Mouse (Mus musculus) hindbrain, embryonic 13.5 days (tissue): ENCODE data around the gene Olfr984. TPM values are rescaled to one million over a fixed set of nuclear protein-coding genes. Genes with fewer than 3 reads are reported as not detected.

Source experiments
- ATAC-seq: fragments of 200-750 bp; cut with Nextera tagmentation; 2 replicates; pipeline ENCODE4 v1.8.0; 2017; ENCODE audit warnings: moderate TSS enrichment; ENCODE audit not compliant: low FRiP score
- H3K27ac ChIP-seq: fragments of 300-500 bp; sonication (generic); 2 replicates; pipeline ENCODE4 v1.5.1; 2015; ENCODE audit warnings: inconsistent platforms, mild to moderate bottlenecking, moderate library complexity
- H3K27me3 ChIP-seq: fragments of 300-500 bp; sonication (generic); 2 replicates; pipeline ENCODE4 v1.6.1; 2015; ENCODE audit warnings: mild to moderate bottlenecking, inconsistent platforms
- H3K36me3 ChIP-seq: fragments of 300-500 bp; sonication (generic); 2 replicates; pipeline ENCODE4 v1.6.1; 2015; ENCODE audit warnings: mild to moderate bottlenecking, inconsistent platforms
- H3K4me1 ChIP-seq: fragments of 300-500 bp; sonication (generic); replicated peaks from 2 replicates; pipeline ENCODE4 v1.6.1; 2015; ENCODE audit warnings: inconsistent platforms
- H3K4me2 ChIP-seq: fragments of 300-500 bp; sonication (generic); 2 replicates; pipeline ENCODE4 v1.6.1; 2015; ENCODE audit warnings: inconsistent platforms, mild to moderate bottlenecking, moderate library complexity
- H3K4me3 ChIP-seq: fragments of 300-500 bp; sonication (generic); 2 replicates; pipeline ENCODE4 v1.5.1; 2015; ENCODE audit warnings: mild to moderate bottlenecking, inconsistent platforms
- H3K9ac ChIP-seq: fragments of 300-500 bp; sonication (generic); 2 replicates; pipeline ENCODE4 v1.6.1; 2015; ENCODE audit warnings: mild to moderate bottlenecking, inconsistent platforms
- H3K9me3 ChIP-seq: fragments of 300-500 bp; sonication (generic); 2 replicates; pipeline ENCODE4 v1.6.1; 2016; ENCODE audit warnings: inconsistent platforms
- WGBS: fragments of 180-500 bp; shearing (Covaris S2); methylation state at CpG from one replicate; pipeline ENCODE4 v1.1.7; 2015; 5-methylcytosine and 5-hydroxymethylcytosine counted together
- polyA plus RNA-seq: library from polyadenylated mRNA; unstranded; fragments of >200 nt; fragmentation: Nextera tagmentation; extraction: Ambion mirVana; gene quantifications from 2 replicates; pipeline ENCODE4 v1.2.1, GENCODE M21; 2015

The Olfr984 gene
- not detected in 2 replicates for polyA plus RNA-seq

DNA sequence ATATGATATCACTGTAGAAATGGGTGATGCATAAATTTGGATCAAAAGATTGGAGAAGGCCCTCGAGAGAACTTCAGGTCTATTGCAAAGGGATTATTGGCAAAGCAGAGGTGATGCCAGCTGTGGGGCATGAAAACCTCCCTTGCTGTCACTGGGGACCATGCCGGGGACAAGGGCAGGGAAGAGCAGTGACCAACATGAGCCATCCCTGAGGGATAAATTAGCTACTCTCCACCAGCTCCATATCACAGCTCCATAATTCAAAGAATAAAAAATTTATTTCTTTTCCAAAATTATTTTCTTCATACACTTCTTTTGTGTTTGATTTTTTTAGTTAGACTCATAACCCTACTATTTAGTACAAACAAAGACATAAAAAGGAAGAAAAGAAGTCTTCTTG is at the start of gene Olfr984:
Olfr984 (minus strand) TSS at position 101 of the 400 bp plus-strand sequence.
- Histone ChIP-seq H3K4me1 (no peaks in the 10 kb centered on the region), H3K9me3 (no peaks in the 10 kb centered on the region), H3K27ac (no peak within 1 kb of the TSS), H3K9ac (no peak within 1 kb of the TSS), H3K4me2 (no peak within 1 kb of the TSS), H3K4me3 (no peak within 1 kb of the TSS), H3K36me3 (no peaks in the 10 kb centered on the region), H3K27me3 (no peaks in the 10 kb centered on the region)
- no peak for ATAC-seq
- WGBS: 86% methylated on average over 2 of the region's 2 CpGs

DNA sequence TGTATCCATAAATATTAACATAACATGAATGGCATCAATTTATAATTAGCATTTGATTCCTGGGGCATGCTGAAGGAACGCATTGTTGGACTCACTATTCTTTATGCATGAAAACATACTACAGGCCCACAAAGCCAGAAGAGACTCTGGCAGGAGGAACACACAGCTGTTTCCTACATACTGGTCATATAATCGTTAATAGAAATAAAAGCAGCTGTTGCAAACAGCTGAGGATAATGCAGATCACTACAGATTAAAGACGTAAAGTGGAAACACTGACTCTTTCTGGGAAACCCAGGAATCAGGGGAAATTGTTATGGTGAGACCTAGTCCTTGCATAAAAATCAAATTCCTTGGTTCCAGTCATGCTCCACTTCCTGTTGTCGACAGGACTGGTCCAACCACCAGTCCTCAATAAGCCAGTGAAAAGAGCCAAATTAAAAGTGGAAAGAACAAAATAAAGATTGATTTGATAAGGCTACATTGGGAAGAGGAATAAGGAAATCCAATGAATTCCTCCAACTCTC is 41.2 kb upstream of the Olfr984 start:
- Histone ChIP-seq H3K4me2 (no peak overlapping the region), H3K27ac (no peak overlapping the region), H3K9me3 (no peaks in the 10 kb centered on the region), H3K9ac (no peak overlapping the region), H3K27me3 (no peaks in the 10 kb centered on the region), H3K36me3 (no peaks in the 10 kb centered on the region), H3K4me3 (no peak overlapping the region), H3K4me1 (no peaks in the 10 kb centered on the region)
- 72% methylated on average over 4 of the region's 4 CpGs for WGBS
- no peak for ATAC-seq

DNA sequence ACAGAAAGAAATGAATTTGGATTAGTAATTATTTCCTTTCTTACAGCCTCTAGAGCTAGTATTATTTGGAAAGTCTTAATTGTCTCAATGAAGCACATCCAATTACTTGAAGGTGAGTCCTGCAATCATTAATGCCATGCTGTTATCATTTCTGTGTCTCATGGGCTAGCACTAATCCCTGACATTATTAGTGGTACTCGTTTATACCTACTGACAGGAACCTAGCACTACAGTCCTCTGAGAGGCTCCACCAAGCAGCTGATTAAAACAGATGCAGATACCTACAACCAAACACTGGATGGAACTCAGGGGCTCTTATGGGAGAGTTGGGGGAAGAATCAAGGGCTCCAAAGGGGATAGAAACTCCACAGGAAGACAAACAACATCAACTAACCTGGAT is 27.5 kb upstream of the Olfr984 start:
- Histone ChIP-seq H3K27me3 (no peaks in the 10 kb centered on the region), H3K4me1 (no peaks in the 10 kb centered on the region), H3K9me3 (no peaks in the 10 kb centered on the region), H3K4me2 (no peak overlapping the region), H3K9ac (no peak overlapping the region), H3K4me3 (no peak overlapping the region), H3K36me3 (no peaks in the 10 kb centered on the region), H3K27ac (no peak overlapping the region)
- WGBS: 65% methylated on average over 1 of the region's 1 CpGs
- no peak for ATAC-seq

DNA sequence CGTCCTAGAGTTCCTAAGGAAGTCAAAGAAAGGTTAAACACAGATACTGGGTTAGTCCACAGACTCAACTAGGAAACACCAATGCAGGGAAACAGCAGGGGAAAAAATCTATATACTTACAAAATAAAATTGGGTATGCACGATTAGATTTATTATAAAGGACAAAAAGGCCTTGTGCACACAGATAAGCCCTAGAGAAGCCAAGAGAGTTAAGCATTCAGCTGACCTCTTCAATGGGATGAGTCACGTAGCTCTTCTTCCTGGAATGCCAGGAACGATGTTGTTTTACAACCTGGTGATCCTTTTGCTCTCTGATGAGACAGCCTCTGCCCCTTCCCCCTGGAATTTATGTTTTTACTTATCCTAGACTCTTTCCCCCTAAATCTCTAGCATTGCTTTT is 25.5 kb upstream of the Olfr984 start:
- WGBS: 79% methylated on average over 4 of the region's 4 CpGs

DNA sequence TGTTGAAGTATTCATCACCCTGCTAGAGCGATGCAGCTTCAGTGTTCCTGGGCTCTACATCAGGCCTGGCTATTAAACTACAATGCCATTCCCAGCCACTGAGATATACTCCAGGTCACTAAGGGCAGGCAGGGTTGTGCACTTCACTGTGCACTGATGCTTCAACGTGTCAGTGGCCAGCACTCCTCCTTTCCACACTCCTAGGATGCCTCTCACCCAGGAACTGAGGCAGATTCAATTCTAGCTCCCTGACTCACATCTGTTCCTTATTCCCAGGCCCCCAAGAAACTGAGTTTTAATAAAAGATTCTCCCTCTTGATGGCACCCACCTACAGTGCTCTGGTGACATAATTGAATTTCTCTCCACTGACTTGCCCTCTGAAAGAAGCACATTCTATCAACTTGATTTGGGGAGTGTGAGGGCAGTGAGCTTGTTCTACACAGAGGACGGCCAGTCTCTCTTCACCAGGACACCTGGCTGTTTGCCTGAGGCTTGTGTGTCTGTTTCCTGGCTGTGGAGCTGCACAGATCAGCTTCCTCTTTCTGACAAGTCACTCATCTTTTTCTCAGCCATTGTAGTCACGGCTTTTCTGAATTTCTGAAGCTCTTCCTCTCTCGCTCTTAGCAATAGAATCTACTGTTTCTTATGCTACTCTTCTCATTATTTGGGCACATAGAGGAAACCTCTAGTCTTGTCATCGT is 23.1 kb upstream of the Olfr984 start:
- no peaks in the 10 kb centered on the region for H3K36me3 ChIP-seq
- H3K9ac ChIP-seq: no peak overlapping the region
- no peaks in the 10 kb centered on the region for H3K27me3 ChIP-seq
- no peaks in the 10 kb centered on the region for H3K9me3 ChIP-seq
- H3K27ac ChIP-seq: no peak overlapping the region
- H3K4me2 ChIP-seq: no peak overlapping the region
- ATAC-seq: no peak
- 86% methylated on average over 6 of the region's 6 CpGs for WGBS
- H3K4me3 ChIP-seq: no peak overlapping the region
- H3K4me1 ChIP-seq: no peaks in the 10 kb centered on the region

More for the DNA sequence above, 25.5 kb upstream of the Olfr984 start:
- ATAC-seq: no peak
- H3K9me3 ChIP-seq: no peaks in the 10 kb centered on the region
- no peaks in the 10 kb centered on the region for H3K36me3 ChIP-seq
- no peak overlapping the region for H3K4me2 ChIP-seq
- H3K9ac ChIP-seq: no peak overlapping the region
- H3K27me3 ChIP-seq: no peaks in the 10 kb centered on the region
- no peak overlapping the region for H3K4me3 ChIP-seq
- no peak overlapping the region for H3K27ac ChIP-seq
- H3K4me1 ChIP-seq: no peaks in the 10 kb centered on the region

DNA sequence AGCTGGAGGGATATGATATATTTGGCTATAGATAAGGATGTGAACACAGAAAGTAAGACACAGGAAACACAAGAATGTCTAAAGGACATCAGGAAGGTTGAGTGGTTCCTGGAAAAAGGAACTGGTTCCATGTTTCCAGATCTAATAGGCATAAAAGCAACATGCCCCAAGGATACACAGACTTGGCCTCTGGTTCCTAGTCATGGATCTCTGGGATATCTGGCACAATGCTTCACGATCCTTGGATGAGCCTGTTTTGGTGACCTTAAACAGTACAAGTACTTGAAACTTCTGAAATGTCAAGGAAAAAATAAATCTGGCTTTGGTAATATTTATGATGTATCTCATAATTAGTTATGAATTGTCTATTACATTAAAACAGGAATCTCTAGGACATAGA is 16.6 kb upstream of the Olfr984 start:
- H3K9ac ChIP-seq: no peak overlapping the region
- no peaks in the 10 kb centered on the region for H3K9me3 ChIP-seq
- WGBS: 93% methylated on average over 1 of the region's 1 CpGs
- H3K4me3 ChIP-seq: no peak overlapping the region
- no peaks in the 10 kb centered on the region for H3K36me3 ChIP-seq
- ATAC-seq: no peak
- no peak overlapping the region for H3K27ac ChIP-seq
- H3K27me3 ChIP-seq: no peaks in the 10 kb centered on the region
- no peak overlapping the region for H3K4me2 ChIP-seq
- H3K4me1 ChIP-seq: no peaks in the 10 kb centered on the region

DNA sequence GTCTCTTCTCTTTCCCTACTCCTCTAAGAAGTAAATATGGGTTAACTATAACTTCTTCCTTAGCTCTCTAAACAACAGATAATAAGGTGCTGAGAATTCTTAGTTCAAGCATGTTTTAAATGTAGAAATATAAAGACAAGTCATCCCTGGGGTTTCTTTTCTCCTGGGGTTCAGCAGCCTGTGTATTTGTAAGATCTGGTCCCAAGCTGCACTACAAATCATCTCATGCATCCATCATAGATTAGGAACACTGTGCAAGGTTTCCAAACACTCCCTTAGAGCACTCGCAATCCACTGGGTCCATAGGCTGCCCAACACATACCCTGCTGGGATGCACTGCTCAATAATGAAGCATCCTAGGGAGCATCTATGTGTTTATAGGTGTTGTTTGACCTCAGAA is 16.1 kb upstream of the Olfr984 start, which contains the start of gene Olfr985:
Olfr985 (minus strand) TSS at position 101 of the 400 bp plus-strand sequence.
- WGBS: 95% methylated on average over 1 of the region's 1 CpGs
- Histone ChIP-seq H3K9ac (no peak within 1 kb of the TSS), H3K4me3 (no peak within 1 kb of the TSS), H3K27ac (no peak within 1 kb of the TSS), H3K36me3 (no peaks in the 10 kb centered on the region), H3K27me3 (no peaks in the 10 kb centered on the region), H3K9me3 (no peaks in the 10 kb centered on the region), H3K4me2 (no peak within 1 kb of the TSS), H3K4me1 (no peaks in the 10 kb centered on the region)
- no peak for ATAC-seq

DNA sequence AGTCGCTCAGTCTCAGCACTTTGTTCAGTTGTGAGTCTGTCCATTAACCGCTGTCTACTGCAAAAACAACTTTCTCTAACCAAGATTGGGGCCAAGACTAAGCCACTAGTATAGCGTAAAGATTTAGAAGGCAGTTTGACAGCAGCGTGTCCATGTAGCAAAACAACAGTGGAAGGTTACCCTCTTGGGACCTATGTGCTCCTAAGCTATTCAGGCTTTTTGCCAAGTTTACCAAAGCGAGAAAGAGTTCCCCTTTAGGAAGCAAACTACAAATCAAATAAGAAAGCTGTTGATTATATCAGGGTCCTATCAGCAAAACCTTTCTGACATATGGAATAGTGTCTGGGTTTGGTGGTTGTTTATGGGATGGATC is 3.3 kb upstream of the Olfr984 start:
- Histone ChIP-seq H3K4me3 (no peak overlapping the region), H3K9ac (no peak overlapping the region), H3K27ac (no peak overlapping the region), H3K27me3 (no peaks in the 10 kb centered on the region), H3K4me2 (no peak overlapping the region), H3K36me3 (no peaks in the 10 kb centered on the region), H3K4me1 (no peaks in the 10 kb centered on the region), H3K9me3 (no peaks in the 10 kb centered on the region)
- WGBS: 86% methylated on average over 5 of the region's 5 CpGs
- no peak for ATAC-seq

DNA sequence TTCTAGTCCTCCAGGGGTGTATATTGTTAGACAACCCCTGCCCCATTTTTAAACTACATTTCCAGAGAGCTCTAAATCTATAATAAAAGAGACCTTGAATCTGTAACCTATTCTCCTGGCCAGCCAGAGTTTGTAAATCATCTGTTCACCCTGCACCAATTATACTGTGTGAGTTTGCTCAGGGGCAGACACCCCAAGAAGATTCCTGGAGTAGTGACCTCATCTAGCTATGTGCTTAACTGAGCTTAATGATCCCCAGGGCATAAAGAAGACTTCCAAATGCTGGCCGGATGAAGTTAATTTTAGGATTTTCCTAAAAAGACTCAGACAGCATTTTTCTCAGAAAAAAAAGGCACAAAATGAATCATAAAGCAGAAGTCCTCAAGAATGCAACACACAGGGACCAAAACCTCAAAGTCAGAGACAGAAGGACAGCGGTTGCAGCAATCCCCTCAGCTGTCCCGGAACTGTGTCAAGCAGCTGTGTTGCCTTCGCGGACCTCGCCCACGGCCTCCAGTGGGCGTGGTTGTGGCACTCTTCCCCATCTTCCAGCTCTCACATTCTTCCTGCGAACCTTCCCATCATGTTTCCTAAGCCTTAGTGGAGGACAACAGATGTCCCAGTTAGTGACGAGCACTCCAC is 2.8 kb upstream of the Olfr984 start:
- Histone ChIP-seq H3K4me1 (no peaks in the 10 kb centered on the region), H3K4me2 (no peak overlapping the region), H3K27me3 (no peaks in the 10 kb centered on the region), H3K9ac (no peak overlapping the region), H3K9me3 (no peaks in the 10 kb centered on the region), H3K27ac (no peak overlapping the region), H3K4me3 (no peak overlapping the region), H3K36me3 (no peaks in the 10 kb centered on the region)
- no peak for ATAC-seq
- WGBS: 67% methylated on average over 10 of the region's 10 CpGs

DNA sequence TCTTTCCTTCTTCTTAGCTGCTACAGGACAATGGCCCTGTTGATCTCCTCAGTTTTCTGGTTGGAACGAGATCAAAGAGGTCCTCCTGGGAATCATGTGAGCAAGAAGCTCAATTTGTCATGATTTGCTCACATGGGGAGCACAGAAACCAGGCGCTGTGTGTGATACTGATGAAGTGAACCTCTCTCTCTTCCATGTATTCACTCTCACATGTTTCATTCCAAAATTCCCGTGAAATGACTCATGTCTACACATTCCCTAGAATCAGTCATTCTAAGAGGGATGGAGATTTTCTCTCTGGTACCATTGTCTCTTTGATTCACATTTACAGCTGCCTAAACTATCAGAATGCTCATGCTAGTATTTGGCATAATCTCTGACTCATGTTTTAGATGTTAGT is 19.2 kb downstream of the Olfr984 start:
- Histone ChIP-seq H3K9ac (no peak overlapping the region), H3K4me1 (no peaks in the 10 kb centered on the region), H3K4me2 (no peak overlapping the region), H3K4me3 (no peak overlapping the region), H3K27me3 (no peaks in the 10 kb centered on the region), H3K27ac (no peak overlapping the region), H3K36me3 (no peaks in the 10 kb centered on the region), H3K9me3 (no peaks in the 10 kb centered on the region)
- WGBS: 67% methylated on average over 3 of the region's 3 CpGs
- no peak for ATAC-seq

DNA sequence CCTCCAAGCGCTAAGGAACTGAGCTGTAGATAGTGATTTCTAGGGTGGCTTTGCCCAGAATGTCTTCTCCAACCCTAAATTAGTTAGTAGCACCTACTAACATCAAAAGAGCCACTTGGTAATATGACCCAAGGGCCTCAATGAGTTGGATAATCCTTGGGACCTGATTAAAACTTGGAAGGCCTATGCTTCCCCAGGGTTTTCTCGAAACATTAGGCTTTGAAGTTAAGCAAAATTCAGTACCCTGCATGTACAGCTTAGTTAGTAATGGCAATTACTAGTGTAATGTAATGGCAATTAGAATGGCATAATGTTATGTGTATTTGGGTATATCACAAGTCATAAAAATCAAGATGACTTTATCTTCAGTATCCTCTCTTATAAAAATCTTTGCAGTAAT is 20.5 kb downstream of the Olfr984 start, which contains the start of gene Olfr983:
Olfr983 (minus strand) TSS at position 101 of the 400 bp plus-strand sequence.
- ATAC-seq: no peak
- no peak within 1 kb of the TSS for H3K4me3 ChIP-seq
- no peak within 1 kb of the TSS for H3K4me2 ChIP-seq
- no peak within 1 kb of the TSS for H3K9ac ChIP-seq
- no peak within 1 kb of the TSS for H3K27ac ChIP-seq
- H3K27me3 ChIP-seq: no peaks in the 10 kb centered on the region
- no peaks in the 10 kb centered on the region for H3K4me1 ChIP-seq
- no peaks in the 10 kb centered on the region for H3K9me3 ChIP-seq
- H3K36me3 ChIP-seq: no peaks in the 10 kb centered on the region
- 89% methylated on average over 2 of the region's 2 CpGs for WGBS

DNA sequence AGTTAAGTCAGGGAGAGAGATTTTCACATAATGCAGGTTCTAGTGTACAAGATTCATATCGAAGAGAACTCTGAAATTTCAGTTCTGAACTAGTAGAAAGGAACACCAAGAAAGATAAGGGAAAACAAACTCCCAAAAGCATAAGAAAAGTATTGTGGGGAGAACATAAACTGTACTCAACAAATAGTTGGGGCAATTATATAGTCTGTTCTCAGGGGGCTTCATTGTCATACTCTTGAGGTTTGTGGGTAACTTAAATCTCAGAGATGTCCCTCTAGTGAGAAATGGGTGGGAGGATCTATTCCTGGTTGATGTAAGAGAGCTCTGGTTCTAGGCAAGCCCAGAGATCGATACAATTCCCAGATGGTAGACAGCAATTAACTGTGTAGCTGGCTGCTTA is 40.5 kb downstream of the Olfr984 start, which contains the start of gene Olfr982:
Olfr982 (plus strand) TSS at position 301 of the 400 bp plus-strand sequence.
- Histone ChIP-seq H3K27me3 (no peaks in the 10 kb centered on the region), H3K4me2 (no peak within 1 kb of the TSS), H3K4me3 (no peak within 1 kb of the TSS), H3K27ac (no peak within 1 kb of the TSS), H3K9me3 (no peaks in the 10 kb centered on the region), H3K4me1 (no peaks in the 10 kb centered on the region), H3K9ac (no peak within 1 kb of the TSS), H3K36me3 (no peaks in the 10 kb centered on the region)
- WGBS: 87% methylated on average over 2 of the region's 2 CpGs
- ATAC-seq: no peak

DNA sequence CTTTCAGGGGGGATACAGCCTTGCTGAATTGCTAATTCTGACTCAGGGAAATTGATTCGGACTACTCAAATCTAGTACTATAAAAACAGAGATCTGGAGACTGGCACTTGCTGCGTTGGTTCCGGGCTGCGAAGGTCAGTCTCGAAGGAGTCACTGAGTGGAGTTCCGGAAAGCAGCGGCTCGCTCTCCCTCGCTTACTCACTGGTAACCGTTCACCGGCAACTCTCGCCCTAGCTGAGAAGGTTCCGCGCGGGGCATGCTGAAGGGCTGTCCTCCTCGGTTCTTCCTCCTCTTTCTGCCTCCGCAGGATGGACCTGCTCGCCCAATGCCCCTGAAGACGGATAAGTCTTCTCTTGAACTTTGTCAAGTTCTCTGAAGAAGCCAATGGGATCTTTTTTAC is 63.9 kb downstream of the Olfr984 start:
- H3K27me3 ChIP-seq: no peaks in the 10 kb centered on the region
- H3K4me2 ChIP-seq: no peak overlapping the region
- H3K27ac ChIP-seq: no peak overlapping the region
- H3K9ac ChIP-seq: no peak overlapping the region
- 92% methylated on average over 19 of the region's 19 CpGs for WGBS
- H3K36me3 ChIP-seq: no peaks in the 10 kb centered on the region
- no peaks in the 10 kb centered on the region for H3K9me3 ChIP-seq
- no peak overlapping the region for H3K4me3 ChIP-seq
- ATAC-seq: no peak
- H3K4me1 ChIP-seq: no peaks in the 10 kb centered on the region
